Mouse (Mus musculus) embryo, embryonic 10.5 days (tissue): ENCODE results near the gene Ltbr.
A peak's percentile ranks its signal among the peaks of the same experiment; 100 is the strongest.
"Not testable (repeated sequence)": the region's sequence is repeated elsewhere in the genome, so short reads cannot be mapped to it uniquely, and the experiment has no call there.

Experiments
- DNase-seq: peaks from one replicate; pipeline ENCODE4 v3.0.0-alpha.2; 2015; ENCODE audit warnings: low spot score

Ltbr gene

GRCm38 (mm10) chr6:125271455-125272227 lies 42.0 kb downstream of the Ltbr start:
- peak; percentile 94 for DNase-seq

- DNase-seq: peak; percentile 17
These were observed 44.9 kb downstream of the Ltbr start for GRCm38 (mm10) chr6:125268799-125269198.

- DNase-seq: no peak
These were observed 46.2 kb downstream of the Ltbr start for GRCm38 (mm10) chr6:125267469-125267868.

GRCm38 (mm10) chr6:125266600-125266999 lies 47.1 kb downstream of the Ltbr start:
- not testable (repeated sequence) for DNase-seq

GRCm38 (mm10) chr6:125266091-125266490 lies 47.6 kb downstream of the Ltbr start:
- DNase-seq: no peak

GRCm38 (mm10) chr6:125265239-125265638 lies 48.4 kb downstream of the Ltbr start:
- DNase-seq: no peak

GRCm38 (mm10) chr6:125264219-125264618 lies 49.5 kb downstream of the Ltbr start:
- no peak for DNase-seq

GRCm38 (mm10) chr6:125260006-125260555 lies 53.6 kb downstream of the Ltbr start:
- no peak for DNase-seq
